Mouse (Mus musculus) liver, postnatal 0 days (tissue): ENCODE measurements around the gene Xrn1.

Experiments used
- CTCF ChIP-seq: sonication (generic); IDR thresholded peaks from 2 replicates; pipeline ENCODE4 v1.5.1; 2016; ENCODE audit warnings: antibody characterized with exemption, low read depth
- EP300 ChIP-seq: IDR thresholded peaks from 2 replicates; pipeline ENCODE4 v1.6.1; 2016; ENCODE audit warnings: antibody characterized with exemption, low read depth, mild to moderate bottlenecking

DNA sequence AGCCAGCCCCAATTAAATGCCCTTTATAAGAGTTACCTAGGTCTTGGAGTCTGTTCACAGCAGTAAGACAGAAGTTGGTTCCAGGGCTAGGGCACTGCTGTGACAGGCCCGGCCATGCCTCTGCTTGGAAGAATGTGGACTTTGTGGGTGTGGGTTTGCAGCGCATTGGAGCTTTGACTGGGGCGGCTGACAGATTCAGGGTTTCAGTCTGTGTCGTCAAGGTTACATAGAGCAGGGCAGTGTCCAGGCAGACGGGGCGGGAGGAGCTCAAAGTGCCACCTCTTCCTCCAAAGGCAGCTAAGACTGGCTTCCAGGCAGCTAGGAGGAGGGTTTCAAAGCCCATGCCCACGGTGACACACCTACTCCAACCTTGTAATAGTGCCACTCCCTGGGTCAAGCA lies 49.9 kb downstream of the Xrn1 start:
- TF ChIP-seq CTCF: no peak
- no peak for TF ChIP-seq EP300
